Mouse (Mus musculus): ENCODE measurements around the gene Pax5.
"Not testable (repeated sequence)": the region's sequence is repeated elsewhere in the genome, so short reads cannot be mapped to it uniquely, and the experiment has no call there.

The Pax5 gene

GRCm38 (mm10) chr4:44709740-44710700 lies at the start of gene Pax5:
Gene Pax5, minus strand, starts transcription at chr4:44710487.
- no peak for DNase-seq (ENCODE audit: low read depth, low spot score)

DNA sequence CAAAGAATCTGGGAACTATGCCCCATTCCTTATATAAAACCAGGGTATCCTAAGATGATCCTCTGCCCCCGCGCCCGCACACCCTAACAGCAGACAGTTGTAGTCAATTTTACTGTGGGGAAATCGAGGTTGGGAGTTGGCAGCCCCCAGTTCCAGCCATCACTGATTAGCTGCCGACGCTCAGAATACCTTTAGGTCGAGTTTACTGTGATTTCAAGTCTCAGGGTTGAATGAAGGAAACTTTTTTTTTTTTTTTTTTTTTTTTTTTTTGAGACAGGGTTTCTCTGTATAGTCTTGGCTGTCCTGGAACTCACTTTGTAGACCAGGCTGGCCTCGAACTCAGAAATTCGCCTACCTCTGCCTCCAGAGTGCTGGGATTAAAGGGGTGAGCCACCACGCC lies 46.8 kb upstream of the Pax5 start:
- DNase-seq (ENCODE audit: low read depth, low spot score) = not testable (repeated sequence)

DNA sequence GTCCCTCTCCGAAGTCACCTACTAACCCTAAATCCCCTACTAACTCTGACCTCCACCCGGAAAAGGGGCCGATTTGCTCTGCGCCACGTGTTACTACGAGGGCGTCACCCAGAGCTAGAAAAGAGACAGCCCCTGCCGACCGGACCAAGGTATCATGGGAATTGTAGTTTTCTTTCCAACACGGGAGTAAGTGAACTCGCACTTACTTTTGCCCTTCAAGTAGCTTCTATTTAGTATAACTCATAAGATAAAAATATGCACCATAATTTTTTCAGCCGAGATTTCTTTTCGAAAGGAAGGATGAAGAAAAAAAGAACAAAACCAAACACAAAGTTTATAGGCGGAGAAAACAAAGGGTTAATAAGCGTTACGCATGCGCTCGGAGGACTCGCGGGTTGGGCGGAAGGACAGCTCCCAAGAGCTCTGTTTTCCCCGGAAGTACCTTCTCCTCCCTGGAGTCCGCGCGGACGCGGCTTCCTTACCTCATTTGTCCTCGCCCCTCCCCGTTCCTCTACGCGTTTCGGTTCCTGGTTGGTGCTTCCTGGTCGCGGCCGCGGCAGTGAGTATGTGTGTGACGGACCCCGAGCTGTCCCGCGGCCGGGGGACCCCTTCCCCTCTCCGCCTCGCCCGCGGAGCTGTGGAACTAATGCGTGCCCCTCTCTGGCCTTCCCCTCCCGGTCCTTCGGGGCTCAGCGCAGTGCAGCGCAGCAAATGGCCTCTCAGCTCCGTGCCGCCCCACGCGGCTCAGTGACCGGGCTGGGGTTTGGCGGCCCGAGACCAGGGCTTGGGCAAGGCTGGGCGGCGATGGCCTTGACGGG lies 46.1 kb upstream of the Pax5 start:
- peak; percentile 96 for DNase-seq (ENCODE audit: low read depth, low spot score)

DNA sequence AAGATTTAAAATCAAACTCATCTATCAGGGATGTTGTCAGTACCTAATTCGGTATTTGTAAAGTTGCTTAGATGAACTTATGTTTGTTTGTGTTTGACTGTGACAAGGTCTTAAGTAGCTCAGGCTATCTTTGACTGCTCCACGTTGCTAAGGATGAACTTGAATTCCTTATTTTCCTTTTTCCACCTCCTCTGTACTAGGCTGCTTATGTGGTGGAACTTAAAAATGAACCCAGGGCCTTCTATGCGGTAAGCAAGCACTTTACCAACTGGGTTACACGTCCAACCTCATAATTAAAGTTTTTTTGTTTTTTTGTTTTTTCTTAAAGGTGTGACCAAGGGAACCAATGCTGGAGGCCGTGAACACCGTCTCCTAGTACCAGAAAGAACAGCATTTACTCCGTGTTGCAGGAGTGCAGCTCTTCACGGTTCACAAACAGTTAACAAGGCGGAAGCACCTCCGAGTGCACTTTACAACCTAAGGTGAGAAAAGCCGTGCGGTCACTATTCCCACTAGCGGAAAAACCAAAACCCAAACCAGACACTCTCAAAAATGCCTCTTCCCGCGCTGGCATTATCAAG lies 45.4 kb upstream of the Pax5 start, which contains the start of gene Zcchc7:
Gene Zcchc7, plus strand, starts transcription at position 325 of the 581 bp plus-strand sequence.
- no peak for DNase-seq (ENCODE audit: low read depth, low spot score)

- DNase-seq (ENCODE audit: low read depth, low spot score) = no peak
Measured at GRCm38 (mm10) chr4:44740471-44740870, 30.2 kb upstream of the Pax5 start.

- no peak for DNase-seq (ENCODE audit: low read depth, low spot score)
Measured at GRCm38 (mm10) chr4:44721237-44721636, 10.9 kb upstream of the Pax5 start.

DNA sequence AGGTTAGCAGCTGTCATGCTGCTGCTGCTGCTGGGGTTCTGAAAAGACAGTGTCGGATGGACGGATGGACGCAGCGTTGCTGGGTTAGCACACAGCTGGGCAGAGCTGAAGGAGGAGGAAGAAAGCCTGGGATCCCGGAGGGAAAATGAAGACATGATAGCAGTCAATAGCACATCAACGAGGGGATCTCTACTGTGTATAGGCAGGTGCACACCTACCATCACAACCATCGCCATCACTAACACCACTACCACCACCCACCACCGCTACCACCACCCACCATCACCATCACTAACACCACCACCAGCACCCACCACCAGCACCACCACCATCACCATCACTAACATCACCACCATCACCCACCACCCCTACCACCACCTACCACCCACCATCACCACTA lies 9.8 kb upstream of the Pax5 start:
- no peak for DNase-seq (ENCODE audit: low read depth, low spot score)

GRCm38 (mm10) chr4:44717676-44718075 lies 7.4 kb upstream of the Pax5 start:
- DNase-seq (ENCODE audit: low read depth, low spot score) = no peak

DNA sequence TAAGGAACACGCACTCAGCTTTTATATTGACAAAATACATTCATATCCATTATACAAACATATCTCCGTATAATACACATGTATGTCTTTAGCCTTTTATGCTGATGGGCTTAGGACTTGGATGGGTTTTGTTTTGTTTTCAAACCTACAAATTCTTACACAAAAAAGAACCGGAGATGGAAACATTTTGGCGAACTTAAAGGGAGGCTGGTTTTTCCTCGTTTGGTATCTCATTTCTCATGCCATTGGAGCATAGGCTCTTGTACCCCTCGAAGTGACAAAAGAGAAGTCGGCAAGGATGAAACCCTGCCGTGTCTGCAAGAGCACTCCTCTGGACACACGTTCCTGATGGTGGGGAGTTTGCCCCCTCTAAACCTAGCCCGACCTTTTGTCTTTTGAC lies 6.1 kb upstream of the Pax5 start:
- DNase-seq (ENCODE audit: low read depth, low spot score) = no peak

- no peak for DNase-seq (ENCODE audit: low read depth, low spot score)
Measured at GRCm38 (mm10) chr4:44715621-44716160, 5.4 kb upstream of the Pax5 start.

DNA sequence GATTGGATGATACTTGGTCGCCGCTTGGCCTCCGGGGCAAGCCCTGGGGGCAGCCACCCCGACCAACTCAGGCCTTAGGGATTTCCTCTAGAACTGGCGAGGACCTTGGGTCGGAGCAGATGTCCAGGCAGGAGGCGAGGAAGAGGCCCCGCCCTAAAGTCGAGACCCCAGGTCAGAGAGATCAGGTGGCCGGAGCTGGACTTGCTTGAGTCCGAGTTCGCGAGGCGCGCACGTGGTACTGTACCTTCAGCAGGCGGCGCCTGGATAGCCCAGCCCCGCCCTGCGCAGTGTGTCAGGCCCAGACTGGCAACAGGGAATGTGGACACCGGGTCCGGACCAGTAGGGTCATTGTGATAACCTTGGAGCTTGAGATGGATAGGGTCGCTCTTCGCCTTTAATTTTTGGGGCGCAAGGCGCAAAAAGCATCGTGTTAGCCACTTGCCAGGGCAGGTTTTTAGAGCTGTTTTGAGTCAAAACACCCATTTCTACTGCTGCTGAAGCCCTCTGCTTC lies 3.9 kb upstream of the Pax5 start:
- peak; percentile 34 for DNase-seq (ENCODE audit: low read depth, low spot score)

DNA sequence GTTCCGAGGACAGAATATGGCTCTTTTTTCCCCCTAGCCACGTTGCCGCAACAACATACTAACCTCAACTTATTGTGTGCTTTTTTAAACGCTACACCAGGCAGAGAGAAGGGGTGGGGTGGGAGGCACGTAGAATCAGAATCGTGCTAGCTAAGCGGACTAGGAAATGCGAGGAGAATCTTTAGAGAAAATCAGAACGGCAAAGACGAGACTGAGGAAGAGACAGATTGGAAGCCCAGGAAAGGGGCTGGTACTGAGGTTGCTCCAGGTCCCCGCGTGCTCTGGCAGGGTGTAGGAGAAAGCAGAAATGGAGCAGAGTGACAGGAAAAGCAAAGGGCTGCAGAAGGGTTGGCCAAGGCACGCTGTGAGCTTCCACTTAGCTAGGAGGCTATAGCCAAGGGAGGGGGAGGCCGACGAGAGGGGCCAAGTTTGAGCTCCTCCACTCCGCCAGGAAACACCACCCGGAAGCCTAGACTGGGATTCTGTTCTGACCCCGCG lies 3.3 kb upstream of the Pax5 start:
- peak; percentile 20 for DNase-seq (ENCODE audit: low read depth, low spot score)

DNA sequence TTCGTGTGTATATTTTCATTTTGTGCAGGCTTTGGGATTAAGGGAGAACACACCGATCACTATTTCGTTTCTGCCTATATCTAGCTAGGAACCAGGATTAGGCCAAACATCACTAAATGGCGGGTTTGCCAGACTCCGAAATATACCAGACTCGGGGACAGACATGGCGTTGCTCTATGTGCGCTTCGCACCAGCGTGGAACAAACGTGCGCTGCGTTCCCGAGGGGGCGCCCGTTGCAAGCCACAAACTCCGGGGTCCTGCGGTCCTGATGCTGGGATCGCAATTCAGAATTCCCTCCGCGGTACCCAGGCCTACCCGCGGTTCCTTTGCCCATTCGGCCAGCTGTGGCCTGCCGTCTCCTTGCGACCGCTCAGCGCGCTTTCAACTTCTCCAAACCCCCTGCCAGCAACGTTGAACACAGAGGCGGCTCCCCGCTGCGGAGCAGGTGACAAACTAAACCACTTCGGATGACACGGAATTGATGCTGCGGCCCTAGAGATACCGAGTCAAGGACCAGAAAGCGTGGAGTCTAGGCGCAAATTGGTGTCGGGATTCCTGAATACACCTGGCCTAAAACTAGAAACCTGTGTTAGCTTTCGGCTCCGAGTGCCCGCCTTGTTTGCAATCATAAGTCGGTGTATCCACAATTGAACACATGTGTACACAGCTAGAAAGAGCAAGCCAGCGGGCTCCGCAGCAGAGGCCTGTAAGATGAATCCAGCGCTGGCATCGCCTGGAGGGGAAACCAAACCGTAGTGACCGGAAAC lies 2.7 kb upstream of the Pax5 start:
- DNase-seq (ENCODE audit: low read depth, low spot score) = peak; percentile 42

GRCm38 (mm10) chr4:44712051-44712700 lies 1.9 kb upstream of the Pax5 start:
- DNase-seq (ENCODE audit: low read depth, low spot score) = peak; percentile 32

GRCm38 (mm10) chr4:44711136-44711900 lies 1.0 kb upstream of the Pax5 start:
- DNase-seq (ENCODE audit: low read depth, low spot score) = peak; percentile 40

GRCm38 (mm10) chr4:44710701-44711097 lies 412 bp upstream of the Pax5 start:
- DNase-seq (ENCODE audit: low read depth, low spot score) = peak; percentile 24

DNA sequence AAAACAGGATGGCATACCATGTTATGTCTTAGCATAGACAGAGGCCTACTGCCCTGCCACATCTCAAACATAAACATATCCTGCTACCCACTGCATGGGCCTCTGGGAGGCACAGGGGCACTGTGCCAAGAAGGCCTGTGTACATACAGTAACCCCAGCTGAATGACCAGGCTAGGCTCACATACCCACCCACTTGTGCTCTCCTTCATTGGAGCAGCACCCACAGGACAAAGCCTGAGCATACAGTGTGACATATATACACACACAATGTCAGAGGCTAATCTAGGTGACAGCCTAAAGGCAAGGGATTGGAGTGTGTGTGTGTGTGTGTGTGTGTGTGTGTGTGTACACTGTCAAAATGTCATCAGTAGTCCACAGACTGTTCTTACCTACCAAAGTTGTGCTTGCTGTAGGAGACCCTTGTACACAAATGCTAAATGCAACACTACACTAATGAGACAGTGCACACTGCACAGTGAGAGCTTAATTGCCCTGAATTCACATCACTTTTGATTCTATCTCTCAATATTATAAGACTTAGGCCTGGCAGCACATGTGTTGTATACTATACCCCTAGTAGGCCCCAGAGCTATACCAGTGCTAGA lies 1.1 kb downstream of the Pax5 start:
- DNase-seq (ENCODE audit: low read depth, low spot score) = no peak

- DNase-seq (ENCODE audit: low read depth, low spot score) = no peak
Measured at GRCm38 (mm10) chr4:44708311-44708710, 2.0 kb downstream of the Pax5 start.

DNA sequence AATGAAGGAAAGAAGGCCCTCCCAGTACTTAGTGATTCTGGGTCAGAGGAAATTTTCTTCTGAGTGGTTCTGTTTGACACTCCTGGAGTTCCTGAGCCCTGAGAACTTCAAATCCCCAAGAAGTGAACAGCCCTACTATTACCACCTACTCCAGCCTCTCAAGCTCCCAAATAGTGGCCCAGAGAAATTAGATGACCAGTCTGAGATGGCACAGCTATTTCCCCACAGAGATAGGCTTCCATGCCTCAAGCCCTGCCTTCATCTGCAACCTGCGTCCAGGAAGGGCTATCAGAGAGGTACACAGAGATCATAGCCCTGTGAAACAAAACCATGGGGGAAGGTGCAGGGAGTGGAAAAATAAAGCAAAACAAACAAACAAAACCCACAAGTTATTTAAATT lies 3.4 kb downstream of the Pax5 start:
- no peak for DNase-seq (ENCODE audit: low read depth, low spot score)
